Mouse (Mus musculus) neural tube, embryonic 12.5 days (tissue): ENCODE measurements around the gene Tmub1. TPM values are rescaled to one million over a fixed set of nuclear protein-coding genes. Genes with fewer than 3 reads are reported as not detected.
A peak's percentile ranks its signal among the peaks of the same experiment; 100 is the strongest.

Source experiments
- ATAC-seq: fragments of 200-750 bp; cut with Nextera tagmentation; 2 replicates; pipeline ENCODE4 v1.8.0; 2017; ENCODE audit warnings: low read depth, mild to moderate bottlenecking, moderate TSS enrichment, moderate library complexity; ENCODE audit not compliant: low FRiP score
- H3K27ac ChIP-seq: fragments of 300-500 bp; sonication (generic); 2 replicates; pipeline ENCODE4 v1.5.1; 2016
- H3K27me3 ChIP-seq: fragments of 300-500 bp; sonication (generic); replicated peaks from 2 replicates; pipeline ENCODE4 v1.6.1; 2016; ENCODE audit warnings: mild to moderate bottlenecking
- H3K36me3 ChIP-seq: fragments of 300-500 bp; sonication (generic); 2 replicates; pipeline ENCODE4 v1.6.1; 2016; ENCODE audit warnings: mild to moderate bottlenecking
- H3K4me1 ChIP-seq: fragments of 300-500 bp; sonication (generic); 2 replicates; pipeline ENCODE4 v1.6.1; 2016
- H3K4me2 ChIP-seq: fragments of 300-500 bp; sonication (generic); replicated peaks from 2 replicates; pipeline ENCODE4 v1.6.1; 2016; ENCODE audit warnings: mild to moderate bottlenecking
- H3K4me3 ChIP-seq: fragments of 300-500 bp; sonication (generic); 2 replicates; pipeline ENCODE4 v1.5.1; 2016
- H3K9ac ChIP-seq: fragments of 300-500 bp; sonication (generic); 2 replicates; pipeline ENCODE4 v1.6.1; 2016; ENCODE audit warnings: mild to moderate bottlenecking
- H3K9me3 ChIP-seq: fragments of 300-500 bp; sonication (generic); 2 replicates; pipeline ENCODE4 v1.6.1; 2016; ENCODE audit warnings: mild to moderate bottlenecking
- WGBS: fragments of 180-500 bp; shearing (Covaris S2); methylation state at CpG from one replicate; pipeline ENCODE4 v1.1.7; 2016; 5-methylcytosine and 5-hydroxymethylcytosine counted together
- polyA plus RNA-seq: library from polyadenylated mRNA; unstranded; fragments of >200 nt; fragmentation: Nextera tagmentation; extraction: Ambion mirVana; gene quantifications from 2 replicates; pipeline ENCODE4 v1.2.1, GENCODE M21; 2016

Tmub1 gene
- polyA plus RNA-seq, 1 experiment from 2014 or later, result 35.3 TPM

DNA sequence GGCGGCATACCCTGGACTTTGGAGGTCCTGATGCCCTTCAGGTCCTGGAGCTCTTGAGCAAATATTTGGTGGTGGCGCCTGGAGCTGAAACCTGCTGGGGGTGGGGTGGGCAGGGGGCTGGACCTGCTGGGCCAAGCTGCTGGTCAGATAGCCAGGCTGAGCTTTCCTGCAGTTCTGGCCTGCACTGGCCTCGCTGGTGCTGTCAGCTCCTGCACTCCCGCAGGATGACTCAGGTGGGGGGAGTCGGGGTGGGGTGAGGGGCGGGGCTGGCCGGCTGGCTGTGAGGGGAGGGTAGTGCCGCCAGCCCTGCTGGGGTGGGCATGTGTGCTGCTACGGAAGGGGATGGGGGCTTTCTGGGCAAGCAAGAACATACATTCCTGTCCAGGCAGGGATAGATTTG is 19.1 kb downstream of the Tmub1 start:
- Histone ChIP-seq H3K27me3 (0 out of 2 replicates have a peak, but pooled peaks cover 3% of the 10 kb centered on the region), H3K4me3 (no peak overlapping the region), H3K27ac (no peak overlapping the region), H3K4me1 (peaks cover 48% of the 10 kb centered on the region), H3K9ac (no peak overlapping the region), H3K4me2 (peak overlapping the region; percentile 86), H3K36me3 (peaks cover 43% of the 10 kb centered on the region), H3K9me3 (no peaks in the 10 kb centered on the region)
- no peak for ATAC-seq
- 13% methylated on average over 9 of the region's 9 CpGs for WGBS

- Histone ChIP-seq H3K4me2 (peak overlapping the region; percentile 86), H3K36me3 (peaks cover 38% of the 10 kb centered on the region), H3K27ac (no peak overlapping the region), H3K4me1 (peaks cover 49% of the 10 kb centered on the region), H3K27me3 (0 out of 2 replicates have a peak, but pooled peaks cover 3% of the 10 kb centered on the region), H3K9ac (no peak overlapping the region), H3K9me3 (no peaks in the 10 kb centered on the region), H3K4me3 (no peak overlapping the region)
- 3% methylated on average over 15 of the region's 15 CpGs for WGBS
- ATAC-seq, result no peak
These were observed 19.7 kb downstream of the Tmub1 start for GRCm38 (mm10) chr5:24427981-24428402.

- 9% methylated on average over 12 of the region's 12 CpGs for WGBS
- peaks cover 30% of the 10 kb centered on the region for H3K36me3 ChIP-seq
- H3K9me3 ChIP-seq, result no peaks in the 10 kb centered on the region
- peak overlapping the region; percentile 86 for H3K4me2 ChIP-seq
- H3K4me1 ChIP-seq, result peaks cover 54% of the 10 kb centered on the region
- H3K27ac ChIP-seq, result no peak overlapping the region
- no peak overlapping the region for H3K4me3 ChIP-seq
- 0 out of 2 replicates have a peak, but pooled peaks cover 3% of the 10 kb centered on the region for H3K27me3 ChIP-seq
- no peak overlapping the region for H3K9ac ChIP-seq
- no peak for ATAC-seq
These were observed 20.4 kb downstream of the Tmub1 start for GRCm38 (mm10) chr5:24427285-24427633.

GRCm38 (mm10) chr5:24426556-24427284 is 20.9 kb downstream of the Tmub1 start:
- ATAC-seq, result no peak
- 0 out of 2 replicates have a peak, but pooled peaks cover 3% of the 10 kb centered on the region for H3K27me3 ChIP-seq
- 12% methylated on average over 9 of the region's 9 CpGs for WGBS
- H3K4me3 ChIP-seq, result peak overlapping the region; percentile 52; the same call in 1 of the 2 replicates
- H3K36me3 ChIP-seq, result peaks cover 25% of the 10 kb centered on the region
- peak overlapping the region; percentile 86 for H3K4me2 ChIP-seq
- H3K9ac ChIP-seq, result 0 out of 2 replicates have a peak overlapping the region, but pooled peaks have one; percentile 64
- no peak overlapping the region for H3K27ac ChIP-seq
- H3K4me1 ChIP-seq, result peaks cover 54% of the 10 kb centered on the region
- H3K9me3 ChIP-seq, result no peaks in the 10 kb centered on the region

- Histone ChIP-seq H3K4me3 (peak overlapping the region; percentile 52), H3K4me1 (peaks cover 54% of the 10 kb centered on the region)
- no peak for ATAC-seq
These were observed 21.6 kb downstream of the Tmub1 start for GRCm38 (mm10) chr5:24426037-24426432.

GRCm38 (mm10) chr5:24425421-24426036 is 22.1 kb downstream of the Tmub1 start:
- under 1% methylated on average over 27 of the region's 30 CpGs for WGBS
- peak overlapping the region; percentile 86 for H3K4me2 ChIP-seq
- H3K36me3 ChIP-seq, result peaks cover 17% of the 10 kb centered on the region; the same call in 1 of the 2 replicates
- H3K9ac ChIP-seq, result peak overlapping the region; percentile 64
- peak overlapping the region; percentile 52 for H3K4me3 ChIP-seq
- peaks cover 54% of the 10 kb centered on the region for H3K4me1 ChIP-seq
- ATAC-seq, result no peak
- H3K27me3 ChIP-seq, result 0 out of 2 replicates have a peak, but pooled peaks cover 3% of the 10 kb centered on the region
- no peak overlapping the region for H3K27ac ChIP-seq
- no peaks in the 10 kb centered on the region for H3K9me3 ChIP-seq

More at GRCm38 (mm10) chr5:24426037-24426432, 21.6 kb downstream of the Tmub1 start:
- peak overlapping the region; percentile 64 for H3K9ac ChIP-seq
- H3K27ac ChIP-seq, result no peak overlapping the region
- H3K27me3 ChIP-seq, result 0 out of 2 replicates have a peak, but pooled peaks cover 3% of the 10 kb centered on the region
- WGBS, result 1% methylated on average over 10 of the region's 10 CpGs
- H3K36me3 ChIP-seq, result peaks cover 18% of the 10 kb centered on the region
- no peaks in the 10 kb centered on the region for H3K9me3 ChIP-seq
- peak overlapping the region; percentile 86 for H3K4me2 ChIP-seq

DNA sequence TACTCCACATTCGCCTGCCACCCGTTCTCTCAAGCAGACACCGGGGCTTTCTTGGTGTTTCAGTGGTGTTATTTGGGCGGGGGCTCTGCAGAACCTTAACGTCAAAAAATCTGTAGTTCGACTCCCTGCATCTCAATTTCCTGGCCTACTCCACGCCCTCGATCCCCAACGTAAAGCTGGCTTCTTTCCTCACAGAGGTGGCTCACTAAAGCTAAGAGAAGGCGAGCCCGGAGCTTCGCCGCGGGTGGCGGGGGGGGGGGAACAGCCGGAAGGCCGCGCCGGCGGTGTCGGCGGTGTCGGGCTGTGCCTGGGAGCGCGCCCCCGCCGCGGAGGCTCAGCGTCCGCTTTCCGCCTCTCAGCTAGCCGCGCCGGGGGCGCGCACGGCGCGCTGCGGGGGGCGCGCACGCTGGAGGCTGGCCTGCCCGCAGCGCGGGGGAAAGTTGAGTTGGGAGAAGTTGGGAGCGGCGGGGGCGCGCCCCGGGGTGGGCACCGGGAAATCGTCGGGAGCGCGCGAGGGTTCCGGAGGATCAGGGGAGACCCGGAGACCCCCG is 22.7 kb downstream of the Tmub1 start:
- Histone ChIP-seq H3K36me3 (peaks cover 17% of the 10 kb centered on the region), H3K9ac (peak overlapping the region; percentile 64), H3K27ac (no peak overlapping the region), H3K27me3 (0 out of 2 replicates have a peak, but pooled peaks cover 3% of the 10 kb centered on the region), H3K9me3 (no peaks in the 10 kb centered on the region), H3K4me1 (peaks cover 54% of the 10 kb centered on the region), H3K4me3 (peak overlapping the region; percentile 52), H3K4me2 (peak overlapping the region; percentile 86)
- WGBS, result under 1% methylated on average over 59 of the region's 60 CpGs
- no peak for ATAC-seq

GRCm38 (mm10) chr5:24424004-24424781 is 23.5 kb downstream of the Tmub1 start:
- 0 out of 2 replicates have a peak, but pooled peaks cover 3% of the 10 kb centered on the region for H3K27me3 ChIP-seq
- H3K9me3 ChIP-seq, result no peaks in the 10 kb centered on the region
- peak overlapping the region; percentile 86 for H3K4me2 ChIP-seq
- peaks cover 17% of the 10 kb centered on the region for H3K36me3 ChIP-seq
- H3K9ac ChIP-seq, result peak overlapping the region; percentile 70
- peak overlapping the region; percentile 45 for H3K4me3 ChIP-seq
- 17% methylated on average over 21 of the region's 21 CpGs for WGBS
- ATAC-seq, result peak; percentile 14
- peak overlapping the region; percentile 81 for H3K27ac ChIP-seq
- peaks cover 54% of the 10 kb centered on the region for H3K4me1 ChIP-seq

GRCm38 (mm10) chr5:24423129-24424003 is 24.3 kb downstream of the Tmub1 start, which contains the start of the genes Cdk5 and Slc4a2:
Gene Cdk5 (minus strand): TSS chr5:24423530.
Gene Slc4a2 (plus strand): TSS chr5:24423837.
- Histone ChIP-seq H3K9ac (peak within 1 kb of the TSS; percentile 70), H3K27ac (peak within 1 kb of the TSS; percentile 81), H3K36me3 (peaks cover 26% of the 10 kb centered on the region), H3K4me3 (peak within 1 kb of the TSS; percentile 54), H3K9me3 (no peaks in the 10 kb centered on the region), H3K4me1 (peaks cover 50% of the 10 kb centered on the region), H3K27me3 (0 out of 2 replicates have a peak, but pooled peaks cover 3% of the 10 kb centered on the region), H3K4me2 (peak within 1 kb of the TSS; percentile 86)
- under 1% methylated on average over 46 of the region's 46 CpGs for WGBS
- ATAC-seq, result peak; percentile 94

DNA sequence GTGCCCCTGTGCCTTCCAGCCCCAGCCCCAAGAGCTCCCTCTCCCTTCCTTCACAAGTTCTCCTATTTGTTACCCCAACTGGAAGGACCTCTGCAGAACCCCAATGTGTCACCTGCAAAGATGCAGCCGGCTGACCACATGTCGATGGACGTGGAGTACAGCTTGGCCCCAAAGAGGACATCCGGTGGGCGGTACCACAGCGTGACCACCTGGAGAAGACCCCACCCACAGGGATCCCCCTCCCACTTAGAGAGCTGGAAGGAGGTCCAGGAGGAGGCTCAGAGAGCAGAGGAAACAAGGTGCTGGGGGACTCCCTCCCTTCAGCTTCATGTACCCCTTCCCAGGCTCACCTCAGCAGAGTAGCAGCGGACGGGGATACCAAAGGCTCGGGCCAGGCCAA is 27.3 kb downstream of the Tmub1 start:
- Histone ChIP-seq H3K27me3 (no peaks in the 10 kb centered on the region), H3K4me3 (no peak overlapping the region), H3K9ac (no peak overlapping the region), H3K9me3 (no peaks in the 10 kb centered on the region), H3K27ac (no peak overlapping the region), H3K36me3 (peaks cover 26% of the 10 kb centered on the region), H3K4me2 (no peak overlapping the region), H3K4me1 (peaks cover 27% of the 10 kb centered on the region)
- WGBS, result 89% methylated on average over 9 of the region's 9 CpGs
- no peak for ATAC-seq

GRCm38 (mm10) chr5:24417587-24417986 is 30.1 kb downstream of the Tmub1 start:
- Histone ChIP-seq H3K9me3 (no peaks in the 10 kb centered on the region), H3K4me1 (peaks cover 8% of the 10 kb centered on the region), H3K36me3 (peaks cover 26% of the 10 kb centered on the region), H3K9ac (no peak overlapping the region), H3K4me2 (no peak overlapping the region), H3K27ac (no peak overlapping the region), H3K27me3 (no peaks in the 10 kb centered on the region), H3K4me3 (no peak overlapping the region)
- 91% methylated on average over 10 of the region's 10 CpGs for WGBS
- no peak for ATAC-seq
